Mouse (Mus musculus) erythroblast, embryonic 14.5 days (primary cell): ENCODE measurements around the gene Zpr1.

ENCODE experiments used
- GATA1 ChIP-seq: IDR thresholded peaks from 2 replicates; pipeline ENCODE4 v1.6.1; 2012; ENCODE audit warnings: low read length, inconsistent platforms, mixed read lengths
- TAL1 ChIP-seq: IDR thresholded peaks from 3 replicates; pipeline ENCODE4 v1.6.1; 2012; ENCODE audit warnings: low read length, inconsistent platforms, mixed read lengths

- TF ChIP-seq GATA1, result no peak
- TF ChIP-seq TAL1, result no peak
These were observed 31.0 kb upstream of the Zpr1 start for GRCm38 (mm10) chr9:46241818-46242217.
